Mouse (Mus musculus) olfactory bulb, adult 2 months (tissue): ENCODE data around the gene Phf24. TPM values are rescaled to one million over a fixed set of nuclear protein-coding genes. Genes with fewer than 3 reads are reported as not detected.
"Not testable (repeated sequence)": the region's sequence is repeated elsewhere in the genome, so short reads cannot be mapped to it uniquely, and the experiment has no call there.

Experiments used
- H3K27ac ChIP-seq: fragments of 200-500 bp; 2 replicates; pipeline ENCODE4 v1.5.1; 2012; ENCODE audit warnings: low read depth, low read length; ENCODE audit not compliant: insufficient read depth
- H3K4me1 ChIP-seq: fragments of 200-500 bp; 2 replicates; pipeline ENCODE4 v1.6.1; 2012; ENCODE audit warnings: low read length; ENCODE audit not compliant: control insufficient read depth, insufficient read depth
- H3K4me3 ChIP-seq: fragments of 200-500 bp; 2 replicates; pipeline ENCODE4 v1.5.1; 2012; ENCODE audit warnings: mild to moderate bottlenecking, low read depth, low read length, moderate library complexity; ENCODE audit not compliant: insufficient read depth
- CTCF ChIP-seq: fragments of 200-500 bp; IDR thresholded peaks from 2 replicates; pipeline ENCODE4 v1.5.1; 2012; ENCODE audit warnings: low read depth, mild to moderate bottlenecking, low read length, moderate library complexity; ENCODE audit not compliant: insufficient read depth
- POLR2A ChIP-seq: fragments of 200-500 bp; IDR thresholded peaks from 2 replicates; pipeline ENCODE4 v1.6.1; 2012; ENCODE audit warnings: mild to moderate bottlenecking, low read depth, low read length, moderate library complexity; ENCODE audit not compliant: insufficient read depth
- WGBS: fragments of 180-500 bp; shearing (Covaris S2); methylation state at CpG from one replicate; pipeline ENCODE4 v1.1.7; 2018; 5-methylcytosine and 5-hydroxymethylcytosine counted together
- polyA plus RNA-seq: library from polyadenylated mRNA; stranded (reverse); fragments of >200 nt; gene quantifications from 2 replicates; pipeline ENCODE4 v1.2.4, GENCODE M21; 2012; ENCODE audit warnings: low replicate concordance; ENCODE audit not compliant: missing spikeins, insufficient read depth, insufficient read length

Phf24 gene
- polyA plus RNA-seq, 1 experiment, result not detected

- peak overlapping the region; percentile 44; the same call in 1 of the 2 replicates for H3K27ac ChIP-seq
- TF ChIP-seq CTCF (no peak), POLR2A (no peak)
- H3K4me3 ChIP-seq, result no peak overlapping the region
- 48% methylated on average over 4 of the region's 4 CpGs for WGBS
- peaks cover 37% of the 10 kb centered on the region for H3K4me1 ChIP-seq
Measured at GRCm38 (mm10) chr4:42959382-42959781, 42.9 kb downstream of the Phf24 start.

GRCm38 (mm10) chr4:42961592-42961991, 45.1 kb downstream of the Phf24 start:
- H3K27ac ChIP-seq, result no peak overlapping the region
- WGBS, result 13% methylated on average over 4 of the region's 4 CpGs
- H3K4me3 ChIP-seq, result no peak overlapping the region
- TF ChIP-seq POLR2A, result no peak
- peak; percentile 55; the same call in 1 of the 2 replicates for TF ChIP-seq CTCF
- peaks cover 27% of the 10 kb centered on the region for H3K4me1 ChIP-seq

- Histone ChIP-seq H3K27ac (no peak overlapping the region), H3K4me1 (peaks cover 10% of the 10 kb centered on the region), H3K4me3 (no peak overlapping the region)
- TF ChIP-seq POLR2A, result no peak
- no peak for TF ChIP-seq CTCF
- WGBS, result 70% methylated on average over 2 of the region's 2 CpGs
Measured at GRCm38 (mm10) chr4:42963480-42963879, 47.0 kb downstream of the Phf24 start.

GRCm38 (mm10) chr4:42965039-42965719, 48.7 kb downstream of the Phf24 start:
- TF ChIP-seq CTCF (no peak), POLR2A (no peak)
- Histone ChIP-seq H3K4me3 (no peak overlapping the region), H3K4me1 (peaks cover 2% of the 10 kb centered on the region), H3K27ac (no peak overlapping the region)
- WGBS, result 17% methylated on average over 12 of the region's 12 CpGs

GRCm38 (mm10) chr4:42969304-42969703, 52.8 kb downstream of the Phf24 start, which contains the start of gene 1700022I11Rik:
Gene 1700022I11Rik (plus strand): TSS chr4:42969604.
- TF ChIP-seq CTCF (no peak), POLR2A (no peak)
- H3K4me1 ChIP-seq, result peaks cover 2% of the 10 kb centered on the region
- WGBS, result 93% methylated on average over 4 of the region's 4 CpGs

GRCm38 (mm10) chr4:42972952-42973351, 56.5 kb downstream of the Phf24 start:
- H3K4me3 ChIP-seq, result no peak overlapping the region
- TF ChIP-seq POLR2A, result no peak
- no peaks in the 10 kb centered on the region for H3K4me1 ChIP-seq
- H3K27ac ChIP-seq, result no peak overlapping the region
- WGBS, result 84% methylated on average over 4 of the region's 4 CpGs

More at GRCm38 (mm10) chr4:42969304-42969703, 52.8 kb downstream of the Phf24 start, which contains the start of gene 1700022I11Rik:
- H3K4me3 ChIP-seq, result no peak within 1 kb of the TSS
- no peak within 1 kb of the TSS for H3K27ac ChIP-seq

GRCm38 (mm10) chr4:42973868-42974267, 57.4 kb downstream of the Phf24 start:
- H3K27ac ChIP-seq, result no peak overlapping the region
- WGBS, result 80% methylated on average over 5 of the region's 5 CpGs
- H3K4me1 ChIP-seq, result no peaks in the 10 kb centered on the region
- H3K4me3 ChIP-seq, result no peak overlapping the region
- TF ChIP-seq POLR2A, result no peak
- no peak for TF ChIP-seq CTCF

- no peak overlapping the region for H3K4me3 ChIP-seq
- no peaks in the 10 kb centered on the region for H3K4me1 ChIP-seq
- WGBS, result 91% methylated on average over 4 of the region's 4 CpGs
- H3K27ac ChIP-seq, result no peak overlapping the region
- TF ChIP-seq CTCF, result no peak
Measured at GRCm38 (mm10) chr4:42978062-42978461, 61.6 kb downstream of the Phf24 start.

- 88% methylated on average over 8 of the region's 8 CpGs for whole genome bisulfite sequencing
- not testable (repeated sequence) for H3K4me1 ChIP-seq
Measured at GRCm38 (mm10) chr4:42980467-42980866, 64.0 kb downstream of the Phf24 start.

GRCm38 (mm10) chr4:42988296-42988695, 71.8 kb downstream of the Phf24 start:
- Histone ChIP-seq H3K4me3 (no peak overlapping the region), H3K27ac (no peak overlapping the region), H3K4me1 (no peaks in the 10 kb centered on the region)
- TF ChIP-seq CTCF (no peak), POLR2A (no peak)
- 85% methylated on average over 1 of the region's 1 CpGs for WGBS

More at GRCm38 (mm10) chr4:42980467-42980866, 64.0 kb downstream of the Phf24 start:
- H3K27ac ChIP-seq, H3K4me3 ChIP-seq: not testable (repeated sequence)

Other genes with a start within 250 kb of the Phf24 start
- not detected in 2 replicates for gene 4930578G10Rik, start 181.1 kb upstream of the Phf24 start, polyA plus RNA-seq
- gene Ccl19, start 160.1 kb upstream of the Phf24 start, polyA plus RNA-seq, result not detected in 2 replicates
- not detected in 2 replicates for gene Ccl21a, start 142.7 kb upstream of the Phf24 start, polyA plus RNA-seq
- not detected in 2 replicates for gene Fam205a1, start 62.8 kb upstream of the Phf24 start, polyA plus RNA-seq
- gene Gm12394, start 59.9 kb upstream of the Phf24 start, polyA plus RNA-seq, result not detected in 2 replicates
- not detected in 2 replicates for gene Fam205c, start 42.4 kb upstream of the Phf24 start, polyA plus RNA-seq
- 176 TPM in 1 of 2 replicates, not detected in the other for gene Dnajb5, start 33.2 kb downstream of the Phf24 start, polyA plus RNA-seq
- gene 1700022I11Rik, start 52.9 kb downstream of the Phf24 start, polyA plus RNA-seq, result not detected in 2 replicates
- 261 and 1,669 TPM in 2 replicates for gene Vcp, start 83.8 kb downstream of the Phf24 start, polyA plus RNA-seq
- gene Fancg, start 93.8 kb downstream of the Phf24 start, polyA plus RNA-seq, result not detected in 2 replicates
- gene Pigo, start 109.2 kb downstream of the Phf24 start, polyA plus RNA-seq, result not detected in 2 replicates
- gene Stoml2, start 115.0 kb downstream of the Phf24 start, polyA plus RNA-seq, result not detected in 2 replicates
- gene Fam214b, start 129.6 kb downstream of the Phf24 start, polyA plus RNA-seq, result not detected in 2 replicates
- gene Unc13b, start 142.3 kb downstream of the Phf24 start, polyA plus RNA-seq, result not detected in 2 replicates